Mouse (Mus musculus): Measurements from ENCODE around the gene Scamp2. TPM values are rescaled to one million over a fixed set of nuclear protein-coding genes. Genes with fewer than 3 reads are reported as not detected.

Gene Scamp2
- total RNA-seq, 2 experiments from 2014 or later, result 20.9 to 23.1 TPM

- DNase-seq (ENCODE audit: low spot score in 2 of 2), result no peak
Observed at GRCm38 (mm10) chr9:57590726-57591125, 30.0 kb downstream of the Scamp2 start.

DNA sequence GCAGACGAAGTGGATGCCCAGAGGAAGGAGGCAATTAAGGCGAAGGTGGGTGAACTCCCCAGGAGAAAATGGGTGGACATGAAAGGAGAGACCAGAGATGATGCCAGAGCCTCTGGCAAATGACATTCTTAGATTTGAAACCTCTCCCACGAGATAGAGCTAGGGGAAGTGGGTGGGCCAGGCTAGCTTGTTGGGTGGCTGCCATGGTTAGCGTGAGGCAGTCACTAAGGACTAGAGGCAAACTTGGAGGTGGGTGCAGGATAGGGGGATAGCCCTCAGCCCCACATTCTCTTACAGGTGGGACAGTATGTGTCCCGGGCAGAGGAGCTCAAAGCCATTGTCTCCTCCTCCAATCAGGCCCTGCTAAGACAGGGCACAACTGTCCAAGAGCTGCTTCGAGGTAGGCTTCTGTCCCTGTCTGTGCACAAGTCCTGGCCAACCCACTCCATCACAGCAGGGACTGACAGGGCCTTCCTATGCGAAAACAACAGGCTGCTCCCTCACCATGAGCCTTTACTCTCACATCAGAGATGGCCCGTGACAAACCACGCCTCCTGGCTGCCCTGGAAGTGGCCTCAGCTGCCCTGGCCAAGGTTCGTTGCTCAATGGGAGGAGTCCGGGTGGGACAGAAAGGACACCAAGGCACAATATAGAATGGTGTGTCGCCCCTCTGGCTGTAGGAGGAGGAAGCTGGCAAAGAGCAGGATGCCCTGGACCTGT lies 32.9 kb downstream of the Scamp2 start:
- DNase-seq (ENCODE audit: low spot score in 2 of 2), result peak in 1 of 2 experiments; percentile 40

- no peak for DNase-seq (ENCODE audit: low spot score in 2 of 2)
Observed at GRCm38 (mm10) chr9:57594174-57594509, 33.4 kb downstream of the Scamp2 start.

- DNase-seq (ENCODE audit: low spot score in 2 of 2), result no peak
Observed at GRCm38 (mm10) chr9:57597265-57597664, 36.5 kb downstream of the Scamp2 start.

- no peak for DNase-seq (ENCODE audit: low spot score in 2 of 2)
Observed at GRCm38 (mm10) chr9:57597929-57598382, 37.2 kb downstream of the Scamp2 start.

GRCm38 (mm10) chr9:57598851-57599563 lies 38.3 kb downstream of the Scamp2 start:
- no peak for DNase-seq (ENCODE audit: low spot score in 2 of 2)

GRCm38 (mm10) chr9:57600620-57601352 lies 40.0 kb downstream of the Scamp2 start:
- no peak for DNase-seq (ENCODE audit: low spot score in 2 of 2)

- peak; percentile 66 to 72 for DNase-seq (ENCODE audit: low spot score in 2 of 2)
Observed at GRCm38 (mm10) chr9:57601353-57601706, 40.6 kb downstream of the Scamp2 start.

- DNase-seq (ENCODE audit: low spot score in 2 of 2), result no peak
Observed at GRCm38 (mm10) chr9:57602098-57602497, 41.4 kb downstream of the Scamp2 start.

GRCm38 (mm10) chr9:57604875-57605274 lies 44.1 kb downstream of the Scamp2 start:
- DNase-seq (ENCODE audit: low spot score in 2 of 2), result no peak

- no peak for DNase-seq (ENCODE audit: low spot score in 2 of 2)
Observed at GRCm38 (mm10) chr9:57605503-57605902, 44.8 kb downstream of the Scamp2 start.

- DNase-seq (ENCODE audit: low spot score in 2 of 2), result no peak
Observed at GRCm38 (mm10) chr9:57606139-57606851, 45.6 kb downstream of the Scamp2 start, which contains the start of gene Cplx3. TSS of gene Cplx3 (minus strand) at chr9:57606281.

DNA sequence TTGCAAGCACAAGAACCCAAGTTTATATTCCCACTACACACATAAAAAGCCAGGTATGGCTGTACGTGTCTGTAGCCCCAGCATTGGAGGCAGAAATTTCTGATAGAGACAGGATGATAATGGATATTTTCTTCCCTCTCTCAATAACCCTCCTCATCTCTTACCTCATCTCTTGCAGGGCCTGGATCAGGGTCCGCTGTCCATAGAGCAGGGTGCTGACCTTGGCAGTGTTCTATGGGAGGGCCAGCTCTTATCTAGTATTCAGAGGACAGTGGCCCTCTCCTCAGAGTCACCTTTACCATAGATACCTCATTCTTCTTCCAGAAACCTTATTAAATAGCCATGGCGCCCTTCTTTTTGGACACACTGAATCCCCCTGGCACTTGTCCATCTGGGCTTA lies 49.1 kb downstream of the Scamp2 start:
- DNase-seq (ENCODE audit: low spot score in 2 of 2), result no peak

GRCm38 (mm10) chr9:57610359-57610826 lies 49.6 kb downstream of the Scamp2 start:
- DNase-seq (ENCODE audit: low spot score in 2 of 2), result no peak

GRCm38 (mm10) chr9:57612587-57612986 lies 51.8 kb downstream of the Scamp2 start:
- DNase-seq (ENCODE audit: low spot score in 2 of 2), result no peak

- no peak for DNase-seq (ENCODE audit: low spot score in 2 of 2)
Observed at GRCm38 (mm10) chr9:57613975-57614374, 53.2 kb downstream of the Scamp2 start.

GRCm38 (mm10) chr9:57614786-57615185 lies 54.0 kb downstream of the Scamp2 start:
- DNase-seq (ENCODE audit: low spot score in 2 of 2), result no peak

- DNase-seq (ENCODE audit: low spot score in 2 of 2), result no peak
Observed at GRCm38 (mm10) chr9:57617556-57618169, 56.9 kb downstream of the Scamp2 start.

DNA sequence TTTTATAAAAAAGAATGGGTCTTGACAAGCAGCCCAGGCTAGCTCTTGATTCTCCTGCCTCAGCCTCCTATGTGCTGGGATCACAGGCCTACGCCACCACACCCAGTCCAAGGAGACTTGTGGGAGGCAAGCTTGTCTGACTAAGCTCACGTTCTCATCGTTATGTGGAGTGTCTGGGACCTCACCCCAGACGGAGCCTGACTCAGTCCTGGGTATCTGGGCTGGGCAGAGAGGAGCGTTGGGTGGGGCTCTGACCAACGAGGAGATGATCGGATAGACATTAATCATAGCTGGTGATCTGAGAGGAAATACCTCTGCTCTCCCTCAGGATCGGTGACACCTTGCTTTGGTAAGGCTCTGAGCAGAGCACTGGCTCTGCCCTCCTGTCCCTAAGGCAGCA lies 58.1 kb downstream of the Scamp2 start:
- no peak for DNase-seq (ENCODE audit: low spot score in 2 of 2)

- DNase-seq (ENCODE audit: low spot score in 2 of 2), result no peak
Observed at GRCm38 (mm10) chr9:57620674-57621073, 59.9 kb downstream of the Scamp2 start, which contains the start of gene Lman1l. TSS of gene Lman1l (minus strand) at chr9:57620774.

DNA sequence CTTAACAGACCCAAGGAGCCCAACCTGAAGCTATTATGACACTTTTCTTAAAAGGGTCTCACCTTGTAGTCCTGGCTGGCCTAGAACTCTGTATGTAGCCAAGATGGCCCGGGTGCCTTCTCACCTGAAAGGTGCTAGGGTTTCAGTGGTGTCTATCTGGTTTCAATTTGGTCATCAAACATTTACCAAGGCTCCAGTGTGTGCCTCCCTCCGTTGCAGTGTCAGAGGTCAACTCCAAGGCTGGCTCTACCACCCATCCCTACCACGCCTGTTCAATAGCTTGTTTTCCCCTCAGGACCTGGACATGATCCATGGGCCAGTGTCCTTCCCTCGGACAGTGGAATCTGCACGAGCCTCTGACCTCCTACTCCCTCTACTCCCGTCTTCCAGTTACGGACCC lies 63.6 kb downstream of the Scamp2 start:
- no peak for DNase-seq (ENCODE audit: low spot score in 2 of 2)
